Mouse (Mus musculus) T-helper 17 cell (primary cell): ENCODE measurements around the gene Spata31d1d.

Experiments
- in situ Hi-C, 2 experiments: fragments of 300-600 bp; cut with MboI, MseI; formaldehyde crosslinking; loops; 1 replicate in 1 of 2; 2 replicates in 1 of 2; pipeline ENCODE4 v1.15.1; 2025; ENCODE audit warnings: high pct_unique_total_duplicates in 2 of 2

Spata31d1d gene

DNA sequence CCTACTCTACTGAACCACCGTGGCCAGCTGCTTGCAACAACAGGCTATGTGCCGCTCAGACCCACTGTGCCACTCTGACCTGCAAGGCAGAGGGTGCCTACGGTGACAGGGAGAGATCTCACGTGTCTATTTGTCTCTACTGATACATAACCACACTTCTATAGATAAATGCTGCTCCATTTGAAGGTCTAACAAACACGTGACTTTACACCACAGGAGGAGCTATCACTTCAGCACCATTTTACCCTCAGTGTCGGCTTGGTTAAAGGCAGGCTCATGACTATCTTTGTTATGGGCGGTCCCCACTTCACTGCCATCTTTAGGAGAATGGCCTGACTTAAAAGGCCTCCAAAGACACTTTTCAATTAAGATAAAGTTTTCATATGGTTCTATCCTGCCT lies 48.9 kb downstream of the Spata31d1d start:
- in situ Hi-C loops: no loop called here

DNA sequence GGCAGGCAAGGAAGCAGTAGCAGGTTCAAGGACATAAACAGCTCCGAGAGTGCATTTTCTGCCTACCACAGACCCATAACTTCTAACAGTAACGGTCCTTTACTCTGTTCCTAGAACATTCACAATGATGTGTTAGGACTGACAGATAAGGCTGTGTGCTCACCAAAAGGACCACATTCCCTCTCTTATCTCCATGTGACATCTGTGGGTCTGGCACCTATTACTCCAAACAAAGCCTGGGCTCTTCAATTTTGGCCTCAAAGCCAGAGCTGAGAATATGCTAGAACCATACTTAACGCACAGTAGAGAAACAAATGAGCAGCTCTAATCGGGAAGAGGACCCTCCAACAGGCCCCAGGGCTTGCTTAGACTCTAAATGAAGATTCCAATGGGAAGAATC lies 51.6 kb downstream of the Spata31d1d start:
- in situ Hi-C loops: no loop called here

- in situ Hi-C loops: no loop called here
Observed at GRCm38 (mm10) chr13:59679306-59679705, 52.2 kb downstream of the Spata31d1d start.

DNA sequence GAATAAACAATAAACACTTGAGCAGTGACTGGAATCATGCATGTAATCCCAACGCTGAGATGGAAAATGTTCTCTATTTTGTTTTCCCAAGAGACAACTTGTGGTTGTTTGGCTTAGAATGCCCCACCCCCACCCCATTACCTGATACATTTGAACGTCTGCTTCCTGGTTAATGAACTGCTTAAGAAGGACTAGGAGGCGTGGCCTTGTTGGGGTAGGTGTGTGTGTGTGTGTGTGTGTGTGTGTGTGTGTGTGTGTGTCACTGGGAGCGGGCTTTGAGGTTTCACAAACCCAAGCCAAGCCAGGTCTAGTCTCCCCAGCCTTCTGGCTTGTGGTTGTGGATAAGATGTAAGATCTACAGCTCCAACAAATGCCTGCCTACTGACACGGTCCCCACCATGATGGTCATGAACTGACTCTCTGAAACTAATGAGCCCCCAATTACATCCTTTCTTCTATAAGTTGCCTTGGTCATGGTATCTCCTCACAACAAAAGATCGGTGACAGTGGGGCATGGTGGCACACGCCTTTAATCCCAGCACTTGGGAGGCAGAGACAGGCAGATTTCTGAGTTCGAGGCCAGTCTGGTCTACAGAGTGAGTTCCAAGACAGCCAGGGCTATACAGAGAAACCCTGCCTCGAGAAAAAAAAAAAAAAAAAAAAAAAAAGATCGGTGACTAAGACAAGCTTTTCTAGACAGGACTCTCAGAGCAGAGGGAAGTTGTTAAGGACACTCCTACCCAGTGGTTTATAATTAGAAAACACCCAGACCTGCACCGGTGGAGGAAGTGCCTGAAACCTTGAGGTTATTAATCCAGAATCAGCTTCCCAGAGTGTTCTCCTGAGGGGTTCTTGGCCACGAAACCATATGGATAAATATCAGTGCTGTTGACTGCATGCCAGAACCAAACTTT lies 55.0 kb downstream of the Spata31d1d start:
- in situ Hi-C loops: no loop called here
